ENCODE assay signal across 27 mouse cellular contexts in the genomic region with DNA sequence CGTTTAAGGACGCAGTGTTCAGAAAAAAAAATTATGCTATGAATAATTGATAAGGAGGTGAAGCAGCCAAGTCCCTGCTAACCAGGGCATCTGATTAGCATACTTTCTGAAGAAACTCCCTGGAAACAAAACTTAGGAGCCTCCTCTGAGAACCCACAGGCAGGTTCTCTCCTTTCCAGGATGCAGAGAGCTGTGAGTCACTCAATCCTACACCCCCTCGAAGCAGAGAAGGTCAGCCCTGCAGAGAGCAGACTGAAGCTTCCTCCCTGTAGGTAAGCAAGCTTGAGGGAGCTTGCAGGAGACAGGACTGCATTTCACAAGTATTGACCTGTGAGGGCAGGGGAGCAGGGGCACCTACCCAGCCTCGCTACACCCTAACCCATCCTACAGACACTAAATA.
"Had no signal": no experiment of that assay in that cellular context is flagged by ENCODE, and none has a peak within 500 bp of the region (broad histone marks: within the 10 kb centered on the region; RNA-seq: fewer than 3 reads in every experiment).

No protein-coding gene starts in this region.

- DNase-seq: forebrain, postnatal 0 days; gastrocnemius, postnatal 14 days; gastrocnemius, postnatal 36 days; heart, adult 11 months; heart, adult 2 months; heart, postnatal 14 days; heart, postnatal 36 days; kidney, adult 18-20 months; kidney, adult 8-10 months; kidney, postnatal 10 days; kidney, postnatal 25 days; kidney, postnatal 4 days; liver had no signal

- H3K9me3 ChIP-seq: heart, embryonic 15.5 days; hindbrain, embryonic 10.5 days; hindbrain, embryonic 12.5 days; intestine, embryonic 15.5 days; limb, embryonic 10.5 days had no signal

- H3K9ac ChIP-seq: forebrain, postnatal 0 days; heart, embryonic 13.5 days; heart, embryonic 15.5 days; hindbrain, embryonic 12.5 days; hindbrain, embryonic 14.5 days; intestine, embryonic 15.5 days; limb, embryonic 12.5 days had no signal

- ATAC-seq: forebrain, postnatal 0 days; hindbrain, embryonic 16.5 days; inflammation-experienced regulatory T-cells, adult 6 months; intestine, embryonic 15.5 days; intestine, postnatal 0 days had no signal

- H3K27me3 ChIP-seq: heart, embryonic 13.5 days; heart, embryonic 15.5 days; hindbrain, embryonic 12.5 days; intestine, embryonic 15.5 days; limb, embryonic 12.5 days had no signal

- H3K4me2 ChIP-seq: heart, embryonic 11.5 days; heart, embryonic 13.5 days; heart, embryonic 15.5 days; hindbrain, embryonic 12.5 days; hindbrain, embryonic 14.5 days; intestine, embryonic 15.5 days; limb, embryonic 12.5 days; liver, embryonic 11.5 days had no signal

- H3K36me3 ChIP-seq: heart, embryonic 13.5 days; heart, embryonic 15.5 days; hindbrain, embryonic 10.5 days; hindbrain, embryonic 12.5 days; intestine, embryonic 15.5 days; limb, embryonic 10.5 days; limb, embryonic 12.5 days had no signal

- H3K4me3 ChIP-seq: heart, adult 2 months; heart, embryonic 13.5 days; heart, embryonic 15.5 days; hindbrain, embryonic 10.5 days; hindbrain, embryonic 12.5 days; intestine, embryonic 15.5 days; layer of hippocampus, adult 2 months; limb, embryonic 10.5 days; limb, embryonic 12.5 days had no signal

- H3K4me1 ChIP-seq: heart, embryonic 15.5 days; limb, embryonic 10.5 days had no signal

- H3K27ac ChIP-seq: heart, adult 2 months; heart, embryonic 13.5 days; heart, embryonic 15.5 days; hindbrain, embryonic 10.5 days; hindbrain, embryonic 12.5 days; hindbrain, embryonic 14.5 days; intestine, embryonic 15.5 days; layer of hippocampus, adult 2 months; limb, embryonic 10.5 days; limb, embryonic 12.5 days had no signal
